Mouse (Mus musculus) mouse trophoblast stem cell (cell line): ENCODE measurements around the gene Zfp710.

Experiments
- in situ Hi-C, 2 experiments: fragments of 300-500 bp; cut with MseI, MboI; formaldehyde crosslinking; loops; 2 replicates in 1 of 2; 3 replicates in 1 of 2; pipeline ENCODE4 v1.15.1; 2025

Gene Zfp710

GRCm38 (mm10) chr7:80078792-80079301, 54.2 kb downstream of the Zfp710 start:
- in situ Hi-C loops, result no loop called here

GRCm38 (mm10) chr7:80081586-80082554, 57.3 kb downstream of the Zfp710 start:
- in situ Hi-C loops, result no loop called here

GRCm38 (mm10) chr7:80084484-80084931, 59.9 kb downstream of the Zfp710 start:
- in situ Hi-C loops, result no loop called here

- in situ Hi-C loops, result no loop called here
Observed at GRCm38 (mm10) chr7:80085970-80086715, 61.5 kb downstream of the Zfp710 start.

GRCm38 (mm10) chr7:80088191-80088590, 63.6 kb downstream of the Zfp710 start:
- in situ Hi-C loops, result no loop called here

- in situ Hi-C loops, result no loop called here
Observed at GRCm38 (mm10) chr7:80090191-80091003, 65.8 kb downstream of the Zfp710 start.

GRCm38 (mm10) chr7:80091004-80091865, 66.6 kb downstream of the Zfp710 start:
- in situ Hi-C loops, result no loop called here

- in situ Hi-C loops, result no loop called here
Observed at GRCm38 (mm10) chr7:80091866-80092210, 67.2 kb downstream of the Zfp710 start.

GRCm38 (mm10) chr7:80092351-80093046, 67.9 kb downstream of the Zfp710 start:
- in situ Hi-C loops, result no loop called here

GRCm38 (mm10) chr7:80094481-80094880, 69.9 kb downstream of the Zfp710 start:
- in situ Hi-C loops, result no loop called here

GRCm38 (mm10) chr7:80095598-80096309, 71.1 kb downstream of the Zfp710 start:
- in situ Hi-C loops, result no loop called here

GRCm38 (mm10) chr7:80098389-80098976, 73.9 kb downstream of the Zfp710 start:
- in situ Hi-C loops, result no loop called here

- in situ Hi-C loops, result no loop called here
Observed at GRCm38 (mm10) chr7:80103335-80103734, 78.7 kb downstream of the Zfp710 start.

GRCm38 (mm10) chr7:80105637-80106390, 81.2 kb downstream of the Zfp710 start:
- in situ Hi-C loops, result no loop called here

- in situ Hi-C loops, result no loop called here
Observed at GRCm38 (mm10) chr7:80106441-80106840, 81.8 kb downstream of the Zfp710 start.

GRCm38 (mm10) chr7:80111066-80112045, 86.7 kb downstream of the Zfp710 start:
- in situ Hi-C loops, result no loop called here

GRCm38 (mm10) chr7:80113989-80114388, 89.4 kb downstream of the Zfp710 start:
- in situ Hi-C loops, result no loop called here
